Mouse (Mus musculus): ENCODE measurements around the gene Nhsl2. TPM values are rescaled to one million over a fixed set of nuclear protein-coding genes. Genes with fewer than 3 reads are reported as not detected.

Nhsl2 gene
- total RNA-seq, 2 experiments from 2014 or later, result 11.3 to 19.5 TPM

DNA sequence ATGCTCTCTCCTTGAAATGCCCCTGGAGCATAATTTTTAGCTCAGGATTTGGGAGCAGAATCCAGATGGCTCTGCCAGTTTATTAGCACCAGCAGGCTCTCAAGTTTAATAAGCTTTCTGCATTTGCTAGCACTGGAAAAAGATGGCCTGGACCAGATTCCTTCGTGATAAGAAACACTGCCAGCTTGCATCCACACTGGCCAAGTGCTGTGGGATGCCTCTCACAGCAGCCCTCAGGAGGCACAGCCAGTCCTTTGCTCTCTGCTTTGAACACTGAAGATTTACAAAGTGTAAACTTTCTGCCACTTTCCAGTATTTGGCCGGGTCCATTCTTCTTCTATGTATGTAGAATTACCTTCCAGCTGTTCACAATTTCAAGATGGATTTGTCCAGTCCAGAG, 129.7 kb downstream of the Nhsl2 start:
- ATAC-seq (replicated peaks; ENCODE audit: poor library complexity, severe bottlenecking), result no peak

DNA sequence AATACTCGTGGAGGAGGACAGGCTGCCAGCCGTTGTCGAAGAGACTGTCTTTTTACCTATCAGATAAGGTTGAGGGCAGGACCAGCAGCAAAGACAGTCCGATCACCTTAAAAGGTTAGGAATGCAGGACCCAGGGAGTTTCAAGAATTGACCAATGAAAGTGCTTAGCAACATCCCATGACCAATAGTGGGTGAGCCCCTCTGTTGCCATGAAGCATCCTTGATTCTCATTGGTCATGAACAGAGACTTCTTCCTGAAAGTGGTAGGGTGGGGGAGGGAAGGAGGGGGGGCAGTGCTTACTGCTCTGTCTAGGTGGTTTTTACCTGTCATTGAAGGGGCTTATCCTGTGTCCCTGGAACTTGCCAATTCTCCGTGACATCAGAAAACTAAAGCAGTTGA, 130.1 kb downstream of the Nhsl2 start:
- peak; percentile 63; the same call in 1 of the 2 replicates for ATAC-seq (replicated peaks; ENCODE audit: poor library complexity, severe bottlenecking)

DNA sequence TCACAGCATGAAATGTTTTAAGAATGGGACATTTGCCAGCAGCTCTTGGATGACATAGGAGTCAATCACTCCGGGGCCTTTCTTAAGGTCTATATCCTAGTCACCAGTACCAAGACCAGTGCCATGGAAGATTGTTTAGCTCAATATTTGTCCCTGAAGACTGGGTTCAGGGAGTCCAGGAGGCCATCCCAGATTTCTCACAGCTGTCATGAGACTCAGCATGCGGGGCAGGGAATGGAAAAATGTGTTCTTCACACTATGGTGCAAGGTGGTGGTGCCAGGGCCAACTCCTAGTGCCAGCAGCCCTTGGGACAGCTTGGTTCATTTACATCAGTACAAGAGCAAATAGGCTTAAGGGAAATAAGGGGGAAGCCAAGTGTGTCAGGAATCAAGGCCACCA, 131.4 kb downstream of the Nhsl2 start:
- ATAC-seq (replicated peaks; ENCODE audit: poor library complexity, severe bottlenecking), result no peak

DNA sequence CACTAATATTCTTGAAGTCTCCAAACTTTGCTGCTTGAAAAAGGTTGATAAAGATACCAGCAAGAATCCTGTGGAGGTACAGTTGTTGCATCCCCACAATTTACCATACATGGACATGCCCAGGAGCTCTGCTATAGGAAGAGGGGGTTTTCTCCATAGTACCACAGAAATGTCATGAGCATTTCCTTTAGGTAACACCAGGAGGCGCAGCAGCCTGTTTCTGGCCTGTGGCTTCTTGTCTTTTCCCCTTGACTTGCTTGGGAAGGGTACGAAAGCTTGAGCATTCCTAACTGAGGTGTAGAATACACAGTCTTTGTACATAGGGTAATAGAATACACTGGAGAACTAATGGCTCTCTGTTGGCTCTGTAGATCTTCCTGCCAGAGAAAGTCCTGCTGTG, 132.3 kb downstream of the Nhsl2 start:
- ATAC-seq (replicated peaks; ENCODE audit: poor library complexity, severe bottlenecking), result peak; percentile 68

DNA sequence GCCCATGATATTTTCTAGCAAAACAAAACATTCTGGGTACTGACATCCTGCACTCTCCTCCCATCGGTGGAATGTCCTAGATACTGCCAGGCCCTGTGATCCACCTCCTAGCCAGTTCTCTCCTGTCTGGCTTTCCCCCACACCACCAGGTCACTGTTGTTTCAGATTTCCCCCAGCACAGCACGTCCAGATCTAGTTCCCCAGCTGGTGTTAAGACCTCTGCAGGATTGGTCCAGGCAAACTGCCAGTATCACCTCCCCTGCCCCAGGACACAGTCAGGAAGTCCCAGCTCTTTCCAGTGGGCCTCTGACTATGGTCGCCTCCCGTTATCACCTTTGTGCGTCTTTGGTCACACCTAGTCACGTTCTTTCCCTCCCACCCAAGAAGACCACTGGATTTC, 134.5 kb downstream of the Nhsl2 start:
- ATAC-seq (replicated peaks; ENCODE audit: poor library complexity, severe bottlenecking), result no peak

DNA sequence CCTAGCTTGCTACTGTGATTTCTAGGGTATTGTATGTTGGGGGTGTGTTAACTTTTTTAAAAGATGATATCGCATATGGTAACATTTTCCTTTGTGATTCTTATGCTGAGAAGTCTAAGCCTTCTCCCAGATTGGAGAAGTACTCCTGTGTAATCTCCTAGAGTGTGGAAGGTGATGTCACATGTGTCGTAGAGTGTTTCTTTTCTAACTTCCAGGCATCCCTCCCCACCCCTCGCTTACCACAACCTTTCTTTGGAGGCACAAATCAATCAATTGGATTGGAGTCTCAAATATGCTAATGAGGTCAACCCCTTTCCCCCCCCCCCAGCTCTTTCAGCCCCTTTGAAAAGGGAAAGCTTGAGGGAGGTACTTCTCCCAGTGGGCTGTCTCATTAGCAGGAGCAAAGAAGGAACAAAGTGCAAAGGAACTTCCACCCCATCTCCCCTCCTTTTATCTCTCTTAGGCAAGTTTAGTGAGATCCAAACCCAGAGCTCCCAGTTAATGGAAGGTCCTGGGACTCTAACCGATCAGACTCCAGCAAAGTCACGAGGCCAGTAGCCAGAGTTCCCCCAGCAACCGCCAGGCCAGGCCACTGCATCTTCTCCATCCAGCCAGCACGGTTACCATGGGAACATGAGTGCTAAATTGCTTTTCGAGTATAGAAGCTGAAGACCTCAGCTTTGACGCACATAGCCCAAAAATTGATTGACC, 137.6 kb downstream of the Nhsl2 start:
- ATAC-seq (replicated peaks; ENCODE audit: poor library complexity, severe bottlenecking), result no peak

DNA sequence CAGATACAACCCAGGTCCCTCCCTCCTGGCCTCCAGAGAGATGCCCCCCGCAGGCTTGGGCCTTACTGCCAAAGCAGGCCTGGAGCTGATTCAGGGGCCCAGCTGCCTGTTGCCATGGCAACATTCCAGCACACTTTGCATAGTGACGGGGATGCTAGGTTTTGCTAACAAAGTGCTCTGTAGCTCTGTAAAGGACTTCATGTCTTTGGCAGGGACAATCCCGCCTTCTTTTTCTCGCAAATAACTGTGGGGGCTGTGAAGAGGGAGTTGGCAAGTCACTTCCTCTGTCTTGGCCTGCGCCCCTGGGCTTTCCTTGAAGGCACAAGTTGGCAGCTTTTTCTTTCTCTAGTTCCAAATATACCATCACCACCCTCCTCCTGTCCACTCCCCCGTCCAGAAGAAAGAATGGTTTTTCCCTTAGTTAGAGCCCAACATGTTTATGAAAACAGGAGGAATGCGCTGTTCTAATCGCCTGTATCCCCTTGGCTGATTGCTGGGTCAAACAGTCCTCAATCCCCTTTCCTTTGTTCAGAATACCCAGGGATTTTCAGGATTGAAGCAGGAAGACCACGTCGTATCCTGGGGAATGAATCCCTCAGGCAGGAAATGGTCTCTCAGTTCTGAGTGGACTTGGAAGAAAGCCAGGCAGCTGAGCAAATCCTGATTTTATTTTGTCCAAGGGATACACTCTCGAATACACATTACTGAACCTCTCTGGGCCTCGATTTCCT, 144.8 kb downstream of the Nhsl2 start:
- peak; percentile 20 for ATAC-seq (replicated peaks; ENCODE audit: poor library complexity, severe bottlenecking)

DNA sequence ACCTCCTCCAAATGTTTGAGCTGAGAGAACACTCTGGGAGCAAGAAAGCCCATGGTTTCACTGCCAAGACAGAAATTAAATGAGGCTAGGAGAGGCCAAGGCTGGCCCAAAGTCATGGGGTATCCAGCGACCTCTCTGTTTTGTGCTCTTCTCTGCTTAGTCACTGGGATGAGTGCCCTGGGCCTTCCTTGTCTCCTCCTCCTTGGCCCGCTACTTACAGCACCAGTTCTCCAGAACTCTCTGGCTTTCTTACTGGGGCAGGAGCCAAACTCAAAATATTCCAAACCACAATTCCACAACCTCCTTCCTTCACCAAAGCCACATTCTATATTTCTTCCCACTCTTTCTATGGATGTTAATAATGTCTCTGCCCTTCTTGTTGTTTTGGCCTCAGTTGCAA, 147.5 kb downstream of the Nhsl2 start:
- ATAC-seq (replicated peaks; ENCODE audit: poor library complexity, severe bottlenecking), result no peak

DNA sequence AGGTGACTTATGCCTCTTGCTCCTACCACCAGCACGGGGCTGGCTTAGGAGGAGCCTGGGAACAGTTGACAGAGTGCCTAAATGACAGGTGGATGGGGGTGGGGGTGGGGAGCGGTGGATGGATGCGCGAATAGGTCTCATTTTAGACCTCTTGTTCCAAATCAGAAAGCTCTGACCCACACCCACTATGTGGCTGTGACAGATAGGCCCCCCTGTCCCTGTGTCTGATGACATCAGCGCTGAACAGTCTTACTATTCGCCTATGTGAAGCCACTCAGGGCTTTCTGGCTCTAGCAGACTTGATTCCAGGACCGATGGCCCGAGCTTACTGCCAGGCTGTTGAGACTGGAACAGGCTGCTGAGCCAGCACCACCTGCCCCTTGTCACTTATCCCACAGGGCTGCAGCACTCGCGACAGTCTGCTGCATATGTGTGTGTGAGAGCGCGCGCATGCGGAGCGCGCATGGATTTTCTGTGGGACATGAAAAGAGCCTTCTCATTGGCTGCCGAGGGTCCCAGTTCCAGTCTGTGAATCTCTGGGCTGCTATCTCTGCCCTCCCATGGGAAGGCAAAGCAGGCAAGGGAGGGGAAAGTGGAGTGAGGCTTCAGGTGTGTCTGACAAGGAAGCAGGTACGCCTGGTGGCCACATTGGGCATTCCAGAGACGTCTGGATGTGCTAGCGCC, 154.6 kb downstream of the Nhsl2 start:
- ATAC-seq (replicated peaks; ENCODE audit: poor library complexity, severe bottlenecking), result no peak

DNA sequence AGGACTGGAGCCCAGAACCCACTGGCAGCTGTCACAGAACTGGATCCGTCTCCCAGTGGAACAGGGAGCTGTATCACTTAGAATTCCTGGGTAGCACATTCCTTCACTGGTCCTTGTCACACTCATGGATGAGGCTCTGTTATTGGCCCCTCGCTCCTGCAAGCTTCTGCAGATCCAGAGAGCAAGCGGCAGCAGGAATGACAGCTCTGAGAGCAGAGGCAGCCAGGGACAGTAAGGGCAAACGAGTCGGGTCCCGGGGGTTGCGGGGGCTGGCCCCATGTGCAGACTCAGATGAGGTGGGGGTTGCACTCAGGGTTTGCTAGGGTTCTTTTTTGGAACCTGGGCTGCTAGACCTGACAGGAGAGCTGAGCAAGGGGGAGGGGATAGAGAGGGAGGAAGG, 155.2 kb downstream of the Nhsl2 start:
- no peak for ATAC-seq (replicated peaks; ENCODE audit: poor library complexity, severe bottlenecking)

DNA sequence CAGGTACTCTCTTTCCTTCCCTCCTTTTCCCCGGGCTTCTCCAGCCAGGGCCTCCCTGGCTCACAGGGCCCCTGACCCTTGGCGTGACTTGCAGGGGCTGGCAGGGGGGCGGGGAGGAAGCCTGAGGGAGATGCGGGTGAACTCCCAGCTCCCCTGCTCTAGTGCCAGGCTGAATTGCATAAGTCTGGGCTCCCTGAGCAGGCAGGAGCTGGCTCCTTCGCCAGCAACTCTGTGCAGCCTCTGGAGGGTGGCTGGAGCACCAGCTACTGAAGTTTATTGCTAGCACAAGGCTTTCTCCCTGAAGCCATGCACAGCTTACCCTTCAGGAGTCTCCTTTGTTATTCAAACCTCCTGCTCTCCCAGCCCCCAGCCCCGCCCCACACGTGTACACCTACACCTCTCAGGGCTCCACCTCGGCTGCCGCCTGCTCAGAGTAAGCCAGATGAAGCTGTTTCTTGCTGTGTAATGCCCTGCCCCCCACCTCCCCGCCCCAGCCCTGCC, 156.0 kb downstream of the Nhsl2 start:
- ATAC-seq (replicated peaks; ENCODE audit: poor library complexity, severe bottlenecking), result peak; percentile 47

DNA sequence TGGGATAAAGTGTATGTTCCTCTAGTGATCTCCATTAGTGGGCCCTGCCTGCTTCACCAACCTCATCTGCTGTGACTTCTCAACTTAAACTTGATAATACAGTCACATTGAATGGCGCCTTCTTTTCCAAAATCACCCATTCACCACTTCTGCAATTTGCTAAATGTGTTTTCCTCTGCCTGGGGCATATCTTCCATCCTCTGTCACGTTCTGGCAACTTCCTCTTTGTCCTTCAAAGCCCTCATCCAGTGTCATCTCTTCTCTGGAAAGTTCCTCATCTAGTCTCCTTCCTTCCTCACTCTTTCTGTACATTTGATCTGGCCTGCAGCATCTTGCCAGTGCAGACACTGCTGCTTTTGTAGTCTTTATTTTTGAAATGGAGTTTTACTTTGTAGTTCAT, 158.8 kb downstream of the Nhsl2 start:
- peak; percentile 91 for ATAC-seq (replicated peaks; ENCODE audit: poor library complexity, severe bottlenecking)

DNA sequence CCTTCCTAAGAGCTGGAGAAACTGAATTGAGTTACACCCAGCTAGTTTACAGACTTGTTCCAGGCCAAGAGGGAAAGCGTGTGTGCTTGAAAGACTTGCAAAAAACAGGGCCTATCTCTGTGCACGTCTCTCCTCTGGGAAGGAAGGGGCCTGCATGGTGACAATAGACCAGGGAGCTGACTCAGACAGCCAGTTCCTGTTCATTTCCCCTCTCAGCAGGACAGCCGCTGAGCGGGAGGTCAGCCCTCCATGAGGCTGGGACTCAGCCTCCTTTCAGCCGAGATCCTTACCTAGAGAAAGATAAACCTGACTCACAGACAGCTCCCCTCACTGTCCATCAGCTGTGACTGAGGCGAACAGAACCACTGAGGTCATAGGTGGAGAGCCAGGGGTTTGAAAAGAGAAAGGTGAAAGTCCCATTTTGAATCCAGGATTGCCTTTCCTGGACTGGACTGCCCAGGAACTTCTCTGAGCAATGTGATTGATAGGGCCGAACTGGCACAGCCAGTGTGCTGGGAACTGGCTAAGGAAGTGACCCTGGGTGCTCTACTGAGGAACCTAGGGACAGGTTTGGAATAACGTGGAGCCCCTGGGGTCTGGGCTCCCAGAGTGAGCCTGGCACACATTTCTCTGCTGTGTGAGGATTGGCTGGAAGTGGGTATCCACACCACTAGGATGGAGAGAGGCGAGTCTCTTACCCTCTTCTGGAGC, 168.2 kb downstream of the Nhsl2 start:
- peak; percentile 62; the same call in 1 of the 2 replicates for ATAC-seq (replicated peaks; ENCODE audit: poor library complexity, severe bottlenecking)

DNA sequence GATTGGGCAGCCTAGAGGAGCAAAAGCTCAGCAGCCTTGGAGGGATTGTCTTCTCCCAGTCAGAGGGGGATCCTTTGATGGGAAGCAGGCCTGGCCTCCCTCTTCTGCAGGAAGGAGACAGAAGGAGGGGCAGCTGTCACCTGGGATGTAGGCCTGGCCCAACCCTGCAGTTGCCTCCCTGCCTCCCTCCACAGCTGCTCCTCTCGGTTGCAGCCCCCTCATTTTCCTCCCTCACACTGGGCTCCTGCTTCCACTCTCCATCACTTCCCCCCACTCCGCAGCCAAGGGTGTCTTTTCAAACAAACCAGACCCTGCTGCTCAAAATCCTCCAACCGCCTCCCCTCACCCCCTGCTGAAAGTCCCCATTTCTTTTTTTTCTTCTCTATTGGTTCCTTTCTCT, 169.7 kb downstream of the Nhsl2 start:
- no peak for ATAC-seq (replicated peaks; ENCODE audit: poor library complexity, severe bottlenecking)

DNA sequence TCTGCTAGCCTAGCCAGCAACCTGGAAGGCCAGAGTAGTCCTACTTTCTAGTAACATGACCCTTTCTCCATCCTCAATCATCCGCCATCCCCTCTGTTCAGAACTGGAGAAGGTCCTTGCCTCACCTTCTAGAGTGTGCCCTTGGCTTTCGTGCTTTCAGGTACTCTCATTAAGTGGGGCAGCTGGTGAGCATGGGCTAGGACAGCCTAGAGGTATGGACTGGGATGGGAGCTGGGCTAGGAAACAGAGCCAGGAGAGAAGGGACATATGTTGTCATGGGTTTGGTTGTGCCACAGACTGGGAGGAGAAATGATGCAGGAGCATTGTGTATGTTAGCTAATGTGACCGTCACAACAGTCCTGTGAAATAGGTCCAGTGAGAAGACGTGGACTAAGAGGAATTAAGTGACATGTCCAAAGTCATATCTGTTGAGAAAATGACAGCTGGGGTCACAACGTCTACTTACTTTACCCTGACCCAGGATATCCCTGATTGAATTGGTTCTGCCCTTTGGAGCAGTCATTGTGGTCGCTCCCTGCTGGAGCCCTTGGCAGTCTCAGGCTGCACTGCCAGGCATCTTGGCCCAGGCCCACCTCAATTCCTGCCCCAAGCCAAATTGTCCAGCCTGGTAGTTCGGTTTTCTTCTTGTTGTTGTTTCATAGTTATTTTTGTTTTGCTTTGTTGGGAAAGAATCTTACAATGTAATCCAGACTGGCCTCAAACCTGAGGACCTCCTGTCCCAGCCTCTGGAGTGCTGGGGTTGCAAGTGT, 170.5 kb downstream of the Nhsl2 start:
- no peak for ATAC-seq (replicated peaks; ENCODE audit: poor library complexity, severe bottlenecking)

DNA sequence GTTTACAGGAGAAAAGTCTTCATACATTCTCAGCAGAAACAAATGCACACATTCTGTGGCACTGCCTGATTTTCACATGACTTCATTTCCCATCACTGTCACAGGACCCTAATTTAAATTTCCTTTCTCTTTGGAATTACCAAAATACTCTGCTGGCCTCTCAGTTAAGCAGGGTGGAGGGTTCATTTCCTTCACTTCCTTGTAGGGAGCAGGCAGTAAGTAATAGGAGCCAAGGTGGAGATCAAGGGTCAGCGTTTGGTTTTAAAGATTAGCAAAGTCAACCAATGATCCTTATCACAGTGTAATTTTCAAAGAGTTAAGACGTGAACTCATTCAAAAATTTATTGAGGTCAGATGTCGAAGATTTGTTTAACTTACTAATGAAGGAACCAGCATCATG, 175.8 kb downstream of the Nhsl2 start:
- ATAC-seq (replicated peaks; ENCODE audit: poor library complexity, severe bottlenecking), result no peak

DNA sequence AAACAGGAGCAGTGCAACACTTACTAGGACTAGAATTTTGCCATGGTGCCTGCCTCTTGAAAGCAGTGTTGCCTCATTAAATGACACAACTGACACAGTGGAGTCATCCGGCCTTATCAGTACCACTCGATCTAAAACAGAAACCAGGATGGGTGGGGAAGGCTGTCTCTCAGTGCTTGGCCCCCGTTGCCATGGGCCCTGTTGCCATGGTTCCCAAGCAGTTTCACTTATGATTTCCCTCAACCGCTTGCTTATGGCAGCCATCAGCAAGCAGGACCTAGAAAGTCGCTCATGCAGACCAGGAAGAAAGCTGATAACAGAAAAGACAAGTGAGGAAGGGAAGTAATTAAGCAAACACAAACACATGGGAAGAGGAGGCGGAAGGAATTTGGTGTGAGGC, 182.7 kb downstream of the Nhsl2 start:
- peak; percentile 81 for ATAC-seq (replicated peaks; ENCODE audit: poor library complexity, severe bottlenecking)

DNA sequence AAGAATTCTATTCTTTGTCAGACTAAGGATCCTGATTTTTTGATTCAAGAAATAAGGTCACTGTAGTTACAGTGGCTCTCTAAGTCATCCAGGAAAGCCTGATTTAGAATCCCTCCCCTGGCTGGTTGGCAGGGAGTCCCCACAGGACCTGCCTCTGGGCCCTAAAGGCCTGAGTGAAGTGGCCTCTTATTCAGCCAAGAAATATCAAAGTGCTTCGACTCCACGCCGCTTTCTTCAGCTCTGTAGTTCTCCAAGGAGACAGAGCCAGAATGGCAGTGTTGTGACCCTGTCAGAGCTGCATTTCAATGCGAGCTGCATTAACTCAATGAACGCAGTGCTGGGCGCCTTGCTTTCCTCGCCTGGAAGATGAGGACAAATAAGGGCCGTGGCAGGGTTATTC, 183.2 kb downstream of the Nhsl2 start:
- ATAC-seq (replicated peaks; ENCODE audit: poor library complexity, severe bottlenecking), result no peak

DNA sequence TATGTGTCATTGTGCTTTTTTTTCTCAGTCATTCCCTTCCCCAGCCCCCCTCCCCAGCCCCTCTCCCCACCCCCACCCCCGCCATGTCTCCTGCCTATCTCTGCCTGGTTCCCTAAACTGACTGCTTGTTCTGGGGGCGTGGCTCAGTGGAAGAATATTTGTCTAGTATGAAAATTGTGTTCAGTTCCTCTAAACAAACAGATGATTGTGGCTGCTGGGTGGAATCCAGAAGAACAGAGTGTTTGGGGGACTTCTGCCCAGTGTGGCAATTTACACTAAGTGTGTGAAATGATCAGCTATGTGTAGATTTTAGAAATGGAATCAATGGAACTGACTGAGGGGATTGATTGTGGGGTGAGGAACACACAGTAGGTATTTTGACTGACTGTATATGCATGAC, 184.4 kb downstream of the Nhsl2 start:
- ATAC-seq (replicated peaks; ENCODE audit: poor library complexity, severe bottlenecking), result peak; percentile 21

DNA sequence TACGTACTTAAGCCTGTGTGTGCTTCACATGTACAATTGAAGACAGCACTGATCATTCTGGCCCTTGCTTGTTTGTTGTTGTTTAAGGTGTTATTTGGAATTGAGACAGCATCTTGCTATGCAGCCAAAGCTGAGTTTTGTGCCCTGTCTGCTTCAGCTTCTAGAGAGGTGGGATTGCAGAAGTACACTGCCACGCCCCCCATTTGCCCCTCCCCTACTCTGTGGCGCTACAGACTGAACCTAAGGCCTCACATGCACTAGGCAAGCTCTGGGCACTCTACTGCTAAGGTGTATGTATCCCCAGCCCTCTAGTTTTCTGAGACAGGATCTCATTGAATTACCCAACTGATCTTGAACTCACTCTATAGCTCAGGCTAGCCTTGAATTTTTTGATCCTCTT, 186.5 kb downstream of the Nhsl2 start:
- ATAC-seq (replicated peaks; ENCODE audit: poor library complexity, severe bottlenecking), result no peak
